Mouse (Mus musculus): ENCODE measurements around the gene Rps6kl1.

The Rps6kl1 gene

DNA sequence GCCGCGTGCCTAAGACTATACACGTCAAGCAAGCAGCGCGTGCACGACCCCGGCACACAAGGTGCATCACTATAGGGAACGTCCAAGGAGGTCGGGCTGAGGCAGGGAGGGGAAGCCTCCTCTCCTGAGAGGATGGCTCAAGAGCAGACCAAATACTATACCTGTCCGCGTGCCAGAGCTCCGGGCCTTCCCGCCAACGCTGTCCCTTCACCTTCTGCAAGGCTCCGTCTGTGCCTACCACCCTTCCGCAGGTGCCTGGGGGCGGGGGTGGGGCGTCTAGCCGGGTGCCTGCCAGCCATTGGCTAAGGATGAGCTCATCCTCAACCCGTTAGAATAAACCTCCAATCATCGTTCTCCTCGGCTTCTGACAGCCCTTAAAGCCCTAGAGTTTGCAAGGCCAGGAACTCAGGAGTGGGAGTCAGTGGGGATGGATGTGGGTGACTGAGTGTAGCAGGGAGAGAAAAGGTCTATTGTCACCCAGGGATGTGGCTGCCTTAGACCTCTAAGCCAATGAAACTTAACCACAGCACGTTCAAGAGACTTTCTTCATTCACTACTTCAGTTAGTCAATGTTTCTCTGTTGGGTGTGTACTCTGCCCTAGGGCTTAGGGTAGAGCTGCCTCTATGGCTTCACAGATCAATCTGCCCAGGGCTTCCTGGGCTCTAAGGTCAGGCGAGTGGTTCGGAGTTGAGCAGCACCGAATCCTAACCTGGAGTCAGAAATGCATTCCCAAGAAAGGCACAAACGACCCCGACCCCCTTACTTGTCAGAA is at the start of gene Rps6kl1:
Gene Rps6kl1 (minus strand): TSS at position 263 of the 773 bp plus-strand sequence.
- in situ Hi-C loops (cut with MboI; ENCODE audit: low pct_unique_long_range_greater_than_20kb in 1 of 2, low sequenced_read_pairs in 2 of 2, unreplicated experiment in 1 of 2) = no loop called here

DNA sequence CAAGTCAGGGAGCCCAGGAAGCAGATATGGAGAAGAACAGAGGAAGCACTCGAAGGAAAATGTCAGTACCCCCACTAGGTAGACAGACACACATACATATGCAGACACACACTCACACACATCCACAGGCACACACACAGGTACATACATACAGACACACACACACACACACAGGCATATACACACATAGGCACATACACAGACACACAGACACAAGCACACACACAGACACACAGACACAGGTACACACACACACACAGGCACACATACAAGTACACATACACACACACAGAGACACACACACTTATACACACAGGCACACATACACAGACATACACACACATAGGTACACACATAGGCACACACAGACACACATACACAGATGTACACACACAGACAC is 48.9 kb upstream of the Rps6kl1 start:
- in situ Hi-C loops (cut with MboI; ENCODE audit: low pct_unique_long_range_greater_than_20kb in 1 of 2, low sequenced_read_pairs in 2 of 2, unreplicated experiment in 1 of 2) = no loop called here

DNA sequence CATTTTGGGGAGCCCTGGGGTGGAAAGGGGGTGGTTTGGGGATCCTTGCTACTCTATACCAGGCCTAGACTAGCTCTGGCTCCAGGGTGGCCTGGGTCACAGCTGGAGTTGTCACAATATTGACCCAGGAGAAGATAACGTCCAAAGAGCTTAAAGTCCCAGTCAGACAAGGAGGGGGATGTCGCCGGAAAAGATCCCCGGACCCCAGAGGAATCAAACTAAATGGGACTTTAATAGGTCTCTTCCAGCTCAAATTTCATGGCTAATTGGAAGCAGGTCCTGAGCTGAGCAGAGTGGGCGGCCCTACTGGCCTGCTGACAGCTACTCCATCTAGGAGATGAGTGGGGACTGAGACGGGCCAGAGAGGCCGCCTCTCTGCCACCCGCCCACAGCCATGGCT is 46.9 kb upstream of the Rps6kl1 start:
- in situ Hi-C loops (cut with MboI; ENCODE audit: low pct_unique_long_range_greater_than_20kb in 1 of 2, low sequenced_read_pairs in 2 of 2, unreplicated experiment in 1 of 2) = no loop called here

DNA sequence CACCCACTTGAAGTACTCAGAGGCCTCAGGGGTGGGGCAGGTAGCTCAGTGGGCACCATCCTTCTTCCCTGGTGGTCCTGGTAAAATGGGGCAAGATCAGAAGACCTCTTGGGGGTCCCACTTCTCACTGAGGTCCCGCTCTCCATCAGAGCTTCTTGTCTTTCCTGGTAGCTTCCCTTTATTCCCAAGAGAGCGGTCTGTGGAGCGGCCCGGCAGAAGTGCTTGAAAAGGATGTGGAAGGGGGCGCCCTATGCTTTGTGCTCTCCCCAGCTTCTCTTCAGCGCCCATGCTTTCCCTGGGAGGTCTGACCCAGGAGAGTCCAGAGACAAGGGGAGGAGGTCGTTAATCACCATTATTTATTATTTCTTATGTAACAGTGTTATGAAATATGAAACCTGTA is 46.3 kb upstream of the Rps6kl1 start:
- in situ Hi-C loops (cut with MboI; ENCODE audit: low pct_unique_long_range_greater_than_20kb in 1 of 2, low sequenced_read_pairs in 2 of 2, unreplicated experiment in 1 of 2) = no loop called here

DNA sequence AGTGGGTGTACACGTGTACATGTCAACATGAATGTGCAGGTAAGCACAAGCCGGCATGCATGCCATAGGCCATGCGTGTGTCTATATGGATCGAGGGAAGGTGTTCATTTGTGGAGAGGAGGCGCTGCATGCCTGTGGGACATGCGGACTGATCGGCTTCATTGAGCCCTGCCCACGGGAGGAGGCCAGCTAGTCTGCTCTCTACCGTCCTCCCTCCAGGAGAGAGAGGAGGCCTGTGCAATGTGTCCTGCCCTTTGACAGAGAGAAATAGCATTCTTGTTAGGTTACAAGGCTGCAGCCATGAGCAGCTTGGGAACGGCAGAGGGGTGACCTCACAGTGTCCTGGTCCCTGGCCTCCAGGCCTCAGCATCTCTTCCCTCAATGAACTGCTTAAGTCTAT is 45.1 kb upstream of the Rps6kl1 start:
- in situ Hi-C loops (cut with MboI; ENCODE audit: low pct_unique_long_range_greater_than_20kb in 1 of 2, low sequenced_read_pairs in 2 of 2, unreplicated experiment in 1 of 2) = no loop called here

DNA sequence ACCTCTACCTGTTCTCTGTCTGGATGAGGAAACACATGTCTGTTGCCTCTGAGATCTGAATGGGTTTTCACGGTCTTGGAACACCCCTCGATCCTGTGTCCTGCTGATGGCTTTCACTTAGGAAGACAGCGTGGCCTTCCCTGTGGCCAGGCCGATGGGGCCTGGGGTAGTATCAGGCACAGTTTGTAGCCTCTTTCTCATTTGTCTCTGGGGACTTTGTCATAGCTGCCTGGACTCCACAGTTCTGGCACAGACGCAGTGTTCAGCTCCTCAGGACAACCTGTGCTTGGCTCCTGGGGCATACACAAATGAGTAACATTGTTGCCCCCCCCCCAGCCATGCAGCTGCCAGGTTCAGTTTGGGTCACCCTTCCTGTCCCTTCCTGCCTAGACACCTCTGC is 44.0 kb upstream of the Rps6kl1 start:
- in situ Hi-C loops (cut with MboI; ENCODE audit: low pct_unique_long_range_greater_than_20kb in 1 of 2, low sequenced_read_pairs in 2 of 2, unreplicated experiment in 1 of 2) = no loop called here

DNA sequence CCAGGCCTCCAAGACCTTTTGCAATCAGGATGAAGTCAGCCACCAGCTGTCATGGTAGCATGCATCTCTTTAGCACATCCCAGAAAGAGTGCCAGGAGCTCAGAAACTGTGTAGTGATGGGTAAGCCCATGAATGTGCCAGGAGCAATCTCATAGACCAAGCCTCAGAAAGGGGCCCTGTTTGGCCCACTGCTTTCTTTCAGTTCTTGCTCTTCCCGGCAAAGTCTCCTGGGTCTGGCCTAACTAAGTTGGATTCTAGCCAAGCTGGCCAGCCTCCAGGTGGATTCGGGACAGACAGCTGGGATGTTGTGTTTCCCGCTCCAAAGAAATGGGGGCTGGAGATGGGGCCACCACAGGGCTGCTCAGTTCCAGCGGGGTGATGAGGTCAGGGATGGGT is 43.6 kb upstream of the Rps6kl1 start:
- in situ Hi-C loops (cut with MboI; ENCODE audit: low pct_unique_long_range_greater_than_20kb in 1 of 2, low sequenced_read_pairs in 2 of 2, unreplicated experiment in 1 of 2) = no loop called here

DNA sequence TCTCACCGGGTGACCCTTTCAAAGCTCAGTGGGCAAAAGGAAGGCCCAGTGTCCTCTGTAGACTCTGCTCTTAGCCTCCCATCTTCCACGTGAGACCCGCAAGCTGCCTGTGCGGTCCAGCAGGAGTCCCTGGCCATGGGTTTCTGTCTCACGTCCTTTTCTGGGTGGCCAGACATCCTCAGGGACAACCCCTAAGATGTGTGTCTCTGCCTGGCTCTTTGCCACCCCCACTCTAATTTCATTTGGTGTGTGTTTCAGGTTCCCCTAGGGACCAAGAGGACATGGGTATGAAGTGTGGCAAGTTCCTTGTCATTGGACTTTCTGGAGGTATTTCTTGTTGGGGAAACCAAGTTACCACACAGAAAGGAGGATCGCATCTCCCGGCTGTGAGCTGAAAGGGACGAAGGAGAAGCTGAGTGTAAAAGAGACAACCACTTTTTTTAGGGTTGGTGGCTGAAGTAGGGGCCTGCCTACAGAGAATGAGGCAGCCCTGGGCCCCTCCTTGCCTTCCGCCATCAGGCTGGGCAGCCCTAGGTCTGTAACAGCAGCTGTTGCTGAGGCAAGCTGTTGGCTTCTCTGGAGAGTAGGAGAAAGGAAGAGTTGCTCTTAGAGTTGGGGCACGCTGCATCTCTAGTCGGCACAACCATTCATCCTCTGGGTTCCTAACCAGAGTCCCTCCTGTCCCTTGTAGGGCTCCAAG is 43.0 kb upstream of the Rps6kl1 start:
- in situ Hi-C loops (cut with MboI; ENCODE audit: low pct_unique_long_range_greater_than_20kb in 1 of 2, low sequenced_read_pairs in 2 of 2, unreplicated experiment in 1 of 2) = no loop called here

DNA sequence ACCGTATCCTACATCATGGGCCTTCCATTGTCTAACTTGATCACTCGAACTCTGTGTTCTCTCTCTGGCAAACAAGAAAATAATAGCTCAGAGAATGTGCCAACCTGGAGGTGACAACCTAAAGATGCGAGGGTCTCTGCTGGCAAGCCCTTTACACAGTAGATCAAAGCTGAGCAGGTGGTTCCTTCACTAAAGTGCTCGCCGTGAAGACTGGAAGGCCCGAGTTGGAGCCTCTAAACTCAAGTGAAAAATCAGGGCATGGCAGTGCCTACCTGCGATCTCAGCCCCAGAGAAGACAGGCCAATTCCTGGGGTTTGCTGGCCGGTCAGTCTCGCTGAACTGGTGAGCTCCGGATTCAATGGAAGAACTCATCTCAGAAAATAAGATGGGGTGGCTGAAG is 42.1 kb upstream of the Rps6kl1 start:
- in situ Hi-C loops (cut with MboI; ENCODE audit: low pct_unique_long_range_greater_than_20kb in 1 of 2, low sequenced_read_pairs in 2 of 2, unreplicated experiment in 1 of 2) = no loop called here

DNA sequence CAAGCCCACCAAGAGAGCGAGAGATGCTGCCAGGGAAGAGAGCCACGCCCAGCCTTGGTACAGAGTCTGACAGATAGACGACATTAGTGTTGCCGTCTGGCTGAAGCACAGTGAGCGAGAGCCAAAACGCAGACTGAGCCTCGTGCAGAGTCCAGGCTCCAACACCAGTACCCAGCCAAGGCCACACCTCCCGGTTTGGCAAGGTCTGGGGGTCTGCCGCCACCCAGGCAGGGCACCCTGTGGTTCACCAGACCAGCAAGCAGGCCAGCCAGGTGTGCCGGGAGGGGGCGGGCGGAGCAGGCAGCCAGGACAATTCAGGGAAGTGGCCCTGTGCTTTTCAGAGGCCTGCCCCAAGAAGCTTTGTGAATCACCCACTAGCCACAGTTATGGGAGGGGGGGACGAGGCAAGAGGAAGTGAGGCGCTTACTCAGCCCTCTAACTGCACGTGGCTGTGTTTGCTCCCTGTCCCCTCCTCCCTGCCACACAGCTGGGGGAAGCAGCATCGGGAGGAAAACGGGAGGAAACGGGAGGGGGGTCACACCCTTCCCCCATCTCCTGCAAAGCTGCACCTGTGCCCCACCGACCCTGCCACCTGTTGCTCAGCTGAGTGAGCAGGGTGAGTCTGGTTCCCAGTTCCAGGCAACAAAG is 41.5 kb upstream of the Rps6kl1 start:
- in situ Hi-C loops (cut with MboI; ENCODE audit: low pct_unique_long_range_greater_than_20kb in 1 of 2, low sequenced_read_pairs in 2 of 2, unreplicated experiment in 1 of 2) = no loop called here

DNA sequence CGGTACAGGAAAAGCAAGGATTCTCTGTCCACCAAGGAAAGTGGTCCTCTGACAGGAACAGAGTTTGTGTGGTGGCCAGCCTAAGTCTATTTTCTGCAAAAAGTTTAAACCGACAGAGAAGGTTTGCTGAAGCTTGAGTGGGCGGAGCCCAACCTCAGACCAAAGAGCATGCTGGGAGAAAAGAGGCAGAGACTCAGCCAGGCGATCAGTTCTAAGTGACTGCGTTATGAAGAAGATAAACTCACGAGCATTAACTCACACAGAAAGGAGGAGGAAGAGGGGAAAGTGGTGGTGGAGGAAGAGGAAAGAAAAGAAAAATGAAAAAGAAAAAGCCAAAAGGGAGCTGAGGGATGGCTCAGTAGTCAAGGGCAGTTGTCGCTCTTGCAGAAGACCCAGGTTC is 39.2 kb upstream of the Rps6kl1 start:
- in situ Hi-C loops (cut with MboI; ENCODE audit: low pct_unique_long_range_greater_than_20kb in 1 of 2, low sequenced_read_pairs in 2 of 2, unreplicated experiment in 1 of 2) = no loop called here

DNA sequence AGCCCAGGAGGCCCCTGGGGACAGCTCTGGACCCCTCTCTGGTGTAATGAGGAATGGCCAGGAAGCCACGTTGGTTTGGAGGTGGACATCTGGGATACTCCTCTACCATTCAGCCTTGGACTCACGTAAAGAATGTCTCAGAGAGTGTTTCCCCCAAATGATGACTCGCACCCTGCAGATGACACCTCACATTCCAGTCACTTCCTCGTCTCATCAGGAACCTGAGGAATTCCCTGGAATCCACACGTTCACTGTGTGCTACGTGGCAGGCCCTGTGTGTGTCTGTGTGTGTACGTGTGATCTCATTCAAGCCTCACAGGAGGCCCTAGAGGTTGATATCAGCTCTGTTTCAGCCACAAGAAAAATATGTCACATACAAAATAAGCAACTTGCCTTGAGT is 35.3 kb upstream of the Rps6kl1 start:
- in situ Hi-C loops (cut with MboI; ENCODE audit: low pct_unique_long_range_greater_than_20kb in 1 of 2, low sequenced_read_pairs in 2 of 2, unreplicated experiment in 1 of 2) = no loop called here

DNA sequence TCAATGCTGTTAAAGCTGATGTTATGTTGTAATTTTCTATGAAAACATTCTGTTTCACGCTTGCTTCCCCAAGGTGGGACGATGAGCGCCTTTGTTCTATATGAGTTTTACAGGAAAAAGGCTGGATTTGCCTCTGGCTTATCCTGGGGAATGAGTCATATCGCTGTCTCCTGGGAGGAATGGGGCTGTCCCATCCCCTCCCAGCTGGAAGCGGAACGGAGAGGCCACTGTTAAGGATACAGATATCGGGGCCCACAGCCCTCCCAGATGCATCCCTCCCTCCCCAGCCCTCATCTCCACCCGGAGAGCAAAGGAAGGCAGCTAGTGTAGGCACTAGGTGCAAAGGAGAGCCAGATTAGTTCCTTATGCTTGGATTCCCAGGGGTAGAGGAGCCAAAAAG is 34.7 kb upstream of the Rps6kl1 start:
- in situ Hi-C loops (cut with MboI; ENCODE audit: low pct_unique_long_range_greater_than_20kb in 1 of 2, low sequenced_read_pairs in 2 of 2, unreplicated experiment in 1 of 2) = no loop called here

DNA sequence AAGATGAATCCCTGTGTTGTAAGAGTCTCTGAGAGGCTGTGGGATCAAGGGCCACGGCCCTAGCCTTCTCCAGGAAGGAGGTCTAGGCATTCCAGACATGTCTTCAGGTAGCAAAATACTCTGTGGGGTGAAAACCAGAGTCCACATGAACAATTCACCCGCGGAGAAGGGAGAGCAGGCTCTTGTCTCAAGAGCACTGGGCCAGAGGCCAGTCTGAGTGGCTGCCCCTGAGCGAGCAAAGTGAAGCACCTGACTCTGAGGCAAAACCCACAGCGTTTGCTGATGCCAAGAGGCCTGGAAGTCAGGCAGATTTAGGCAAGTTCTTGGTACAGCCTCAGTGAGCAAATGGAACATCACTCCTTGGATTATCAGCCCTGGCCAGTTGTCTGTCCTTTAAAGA is 33.1 kb upstream of the Rps6kl1 start:
- in situ Hi-C loops (cut with MboI; ENCODE audit: low pct_unique_long_range_greater_than_20kb in 1 of 2, low sequenced_read_pairs in 2 of 2, unreplicated experiment in 1 of 2) = no loop called here

DNA sequence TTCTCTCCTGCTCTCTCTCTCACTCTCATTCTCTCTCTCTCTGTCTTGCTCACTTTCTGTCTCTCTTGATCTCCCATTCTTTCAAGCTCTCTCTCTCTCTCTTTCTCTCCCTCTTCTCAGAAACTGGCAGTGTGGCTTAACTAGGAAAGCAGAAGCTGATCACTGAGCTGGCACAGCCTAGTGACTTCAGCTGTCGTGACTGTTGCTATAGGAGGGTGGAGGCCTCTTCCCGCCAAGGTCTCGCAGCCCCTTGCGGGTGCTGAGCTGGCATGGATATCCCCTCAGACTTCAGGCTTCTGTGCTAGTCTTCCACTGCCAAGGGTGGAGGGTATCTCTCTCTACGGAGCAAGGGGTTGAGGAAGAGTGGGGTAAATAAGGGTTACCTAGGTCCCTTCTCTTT is 31.8 kb upstream of the Rps6kl1 start:
- in situ Hi-C loops (cut with MboI; ENCODE audit: low pct_unique_long_range_greater_than_20kb in 1 of 2, low sequenced_read_pairs in 2 of 2, unreplicated experiment in 1 of 2) = no loop called here

DNA sequence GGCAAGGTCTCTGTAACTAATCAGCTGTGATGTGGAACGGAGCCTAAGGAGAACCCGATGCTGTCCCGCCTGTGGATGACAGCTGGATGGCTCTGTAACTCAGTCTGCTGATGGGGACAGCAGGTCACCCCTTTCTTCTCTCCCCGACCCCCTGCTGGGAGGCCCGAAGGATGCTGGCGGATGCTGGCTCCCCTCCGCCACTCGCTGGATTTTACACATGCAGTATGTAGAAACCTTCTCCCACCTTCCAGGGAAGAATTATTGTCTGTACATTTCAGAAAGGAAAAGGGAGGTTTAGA is 31.2 kb upstream of the Rps6kl1 start:
- in situ Hi-C loops (cut with MboI; ENCODE audit: low pct_unique_long_range_greater_than_20kb in 1 of 2, low sequenced_read_pairs in 2 of 2, unreplicated experiment in 1 of 2) = no loop called here

DNA sequence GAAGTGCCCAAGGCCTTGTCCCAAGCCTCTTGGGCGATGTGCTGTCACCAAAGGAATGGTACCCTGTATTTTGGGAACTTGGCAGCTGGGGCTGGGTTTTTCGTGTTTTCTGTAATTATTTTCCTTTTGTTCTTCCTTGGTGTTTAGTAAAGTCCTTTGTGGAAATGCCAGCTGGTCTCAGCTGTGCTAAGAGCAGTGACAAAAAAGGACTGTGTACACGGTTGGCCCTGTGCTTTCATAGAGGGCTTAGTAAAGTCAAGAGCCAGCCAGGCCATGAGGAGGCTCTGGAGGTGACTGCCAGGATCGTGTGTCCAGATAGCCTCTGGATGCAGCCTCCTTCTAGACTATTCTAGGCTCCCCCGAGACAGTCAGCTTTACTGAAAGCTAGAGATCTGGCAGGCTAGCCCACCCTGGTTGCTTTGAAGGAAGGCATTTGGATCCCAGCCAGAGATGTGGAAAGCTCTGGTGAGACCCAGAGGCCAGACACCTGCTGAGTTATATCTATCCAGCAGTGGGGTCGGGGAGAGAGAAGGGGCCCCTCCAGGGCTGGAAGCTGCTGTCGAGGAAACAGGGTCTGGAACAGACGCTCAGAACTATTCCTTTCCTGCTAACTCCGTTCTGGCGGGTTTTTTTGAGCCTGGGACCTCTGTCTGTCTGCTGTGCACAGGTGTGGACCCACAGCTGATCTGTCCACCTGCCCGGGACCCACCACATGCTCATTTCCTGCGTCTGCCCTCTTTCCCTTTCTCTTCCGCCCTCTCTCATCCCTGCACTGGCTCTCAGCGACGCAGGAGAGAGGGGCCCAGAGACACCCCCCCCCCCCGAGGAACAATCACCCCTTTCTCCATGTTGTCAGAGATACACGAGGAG is 30.6 kb upstream of the Rps6kl1 start:
- in situ Hi-C loops (cut with MboI; ENCODE audit: low pct_unique_long_range_greater_than_20kb in 1 of 2, low sequenced_read_pairs in 2 of 2, unreplicated experiment in 1 of 2) = no loop called here

DNA sequence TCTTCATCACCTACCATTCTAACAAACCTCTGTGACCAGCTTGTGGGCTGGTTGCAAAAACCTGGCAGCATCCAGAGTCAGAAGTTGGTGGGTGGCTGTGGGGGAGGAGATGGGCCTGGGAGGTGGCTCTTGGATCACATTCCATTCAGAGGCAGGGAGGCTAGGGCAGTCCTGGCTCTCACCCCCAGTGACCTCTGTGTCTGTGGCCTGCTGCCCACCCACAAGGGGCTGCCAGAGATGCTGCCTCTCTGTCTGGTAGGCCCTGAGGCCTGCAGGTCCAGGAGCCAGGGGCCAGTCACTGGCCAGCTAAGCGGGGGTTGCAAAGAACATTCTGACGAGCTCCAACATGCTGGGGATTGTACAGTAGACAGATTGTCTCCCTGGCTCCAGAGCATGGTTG is 27.2 kb upstream of the Rps6kl1 start:
- in situ Hi-C loops (cut with MboI; ENCODE audit: low pct_unique_long_range_greater_than_20kb in 1 of 2, low sequenced_read_pairs in 2 of 2, unreplicated experiment in 1 of 2) = loop anchor here in 1 of 2 experiments (10.0 kb wide), 1 partner anchor 297 kb away; the partner anchor contains the start of gene Fos

DNA sequence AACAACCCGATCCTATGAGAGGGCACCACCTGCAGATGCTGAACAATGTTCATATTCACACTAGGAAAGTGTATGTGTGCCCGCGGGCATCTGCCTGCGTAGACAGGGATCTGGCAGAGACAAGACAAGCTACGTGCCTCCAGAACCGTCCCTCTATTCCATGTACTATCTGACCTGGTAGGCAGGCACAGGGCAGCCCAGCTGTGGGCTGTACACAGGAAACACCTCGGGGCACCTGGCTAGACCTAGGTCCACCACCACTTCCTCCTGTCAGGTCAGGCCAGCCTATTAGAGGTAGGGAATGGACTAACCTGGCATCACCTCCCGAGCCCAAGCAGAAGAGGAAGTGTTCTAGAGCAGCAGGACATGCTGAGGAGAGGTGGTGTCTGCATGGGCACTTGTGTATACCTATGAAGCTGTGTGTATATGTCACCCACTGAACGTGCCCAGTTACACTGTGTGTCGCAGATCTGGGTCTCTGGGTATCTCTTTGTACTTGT is 26.7 kb upstream of the Rps6kl1 start, which contains the start of gene Pgf:
Gene Pgf (minus strand): TSS at position 51 of the 500 bp plus-strand sequence.
- in situ Hi-C loops (cut with MboI; ENCODE audit: low pct_unique_long_range_greater_than_20kb in 1 of 2, low sequenced_read_pairs in 2 of 2, unreplicated experiment in 1 of 2) = loop anchor here in 1 of 2 experiments (10.0 kb wide), 1 partner anchor 297 kb away; the partner anchor contains the start of gene Fos
